Mouse (Mus musculus): ENCODE data around the gene Tph2.

DNA sequence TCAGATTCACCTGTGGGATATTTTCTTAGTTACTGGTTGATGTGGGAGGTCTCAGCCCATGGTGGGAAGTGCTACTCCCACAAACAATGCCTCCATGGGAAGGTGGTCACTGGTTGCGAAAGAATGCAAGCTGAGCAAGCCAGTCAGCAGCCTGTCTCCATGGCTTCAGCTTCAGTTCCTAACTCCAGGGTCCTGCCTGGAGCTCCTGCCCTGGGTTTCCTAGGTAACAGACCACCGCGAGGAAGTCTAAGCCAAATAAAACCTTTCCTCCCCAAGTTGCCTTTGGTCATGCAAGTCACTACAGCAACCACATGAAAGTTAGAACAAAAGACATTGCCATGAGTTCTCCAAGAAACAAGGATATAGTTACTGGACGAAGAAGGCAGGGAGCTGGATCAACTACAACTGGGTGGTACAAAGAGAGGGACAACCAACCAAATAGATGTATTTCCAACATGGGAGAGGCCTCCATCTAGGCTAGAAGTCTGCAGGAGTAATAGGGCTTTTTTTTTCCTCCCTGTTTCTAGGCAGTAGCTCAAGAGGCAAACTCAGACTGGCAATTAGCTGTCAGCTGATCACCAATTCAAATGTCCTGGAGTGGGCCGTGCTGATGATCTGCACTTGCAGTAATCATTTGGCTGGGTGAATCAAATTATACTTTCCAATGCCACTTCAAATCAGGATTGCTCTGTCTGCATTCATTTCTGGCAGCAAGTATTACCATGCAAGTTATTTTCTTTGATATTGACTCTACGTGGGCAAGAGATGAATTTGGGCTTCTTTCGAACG is 115.5 kb downstream of the Tph2 start:
- TF ChIP-seq TCF12 (IDR thresholded peaks at IDR 0.05; ENCODE audit: insufficient read depth, poor library complexity, severe bottlenecking) (no peak), POLR2A (IDR thresholded peaks at IDR 0.05; ENCODE audit: insufficient read length, low read depth) (no peak), SRF (IDR thresholded peaks at IDR 0.05; ENCODE audit: control insufficient read depth, insufficient read length, low read depth) (no peak), E2F4 (IDR thresholded peaks at IDR 0.05; ENCODE audit: insufficient read depth) (no peak), USF1 (IDR thresholded peaks at IDR 0.05; ENCODE audit: low read depth) (no peak), MAX (IDR thresholded peaks at IDR 0.05; ENCODE audit: low read depth) (no peak), MYOD1 (IDR thresholded peaks at IDR 0.05; ENCODE audit: control insufficient read depth in 1 of 3, insufficient read length in 2 of 3, low read depth in 2 of 3) (no peak)
